Mouse (Mus musculus): ENCODE measurements at regions not wholly inside any gene's neighbourhood (a gene's known extent, or its start where the extent isn't known, plus 50 kb on each side); places are given as distances from the start of the nearest gene placed in this dataset.

- TF ChIP-seq EP300 (IDR thresholded peaks at IDR 0.05; ENCODE audit: low read depth) (no peak), CTCF (IDR thresholded peaks at IDR 0.05; ENCODE audit: low read depth) (no peak)
Observed at GRCm38 (mm10) chr10:12061069-12061861, 718.1 kb downstream of the Epm2a start.
